8 mouse cellular contexts compared by ENCODE assay signal in the genomic region with DNA sequence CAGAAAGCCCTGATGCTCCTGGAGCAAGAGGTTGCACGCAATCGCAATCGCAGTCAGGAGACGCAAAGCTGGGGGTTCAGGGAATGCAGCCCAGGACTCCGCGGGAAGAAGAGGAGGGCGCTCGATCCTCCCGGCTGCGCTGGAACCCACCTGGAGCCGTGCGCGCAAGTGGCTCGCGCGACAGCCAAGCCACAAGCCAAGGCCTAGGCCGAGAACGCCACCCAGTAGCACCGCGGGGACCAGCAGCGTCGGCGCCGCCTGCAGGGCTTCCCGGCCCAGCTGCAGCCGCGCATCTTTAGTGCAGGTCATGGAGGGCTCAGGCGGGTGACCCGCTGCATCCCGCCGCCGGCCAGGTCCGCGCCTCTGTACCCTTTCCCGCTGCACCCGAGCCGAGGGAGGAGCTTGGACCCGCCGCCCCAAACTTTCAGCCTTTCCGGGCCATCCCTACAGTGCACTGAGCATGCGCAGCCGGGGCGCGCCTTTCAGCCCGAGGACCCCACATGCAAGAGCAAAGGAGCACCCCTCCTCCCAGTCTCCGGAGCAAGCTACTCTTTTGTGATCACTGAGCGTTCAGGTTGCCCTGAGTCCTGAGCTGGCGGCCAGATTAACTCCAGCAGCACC. TPM values are rescaled to one million over a fixed set of nuclear protein-coding genes. Genes with fewer than 3 reads are reported as not detected.
A peak's percentile ranks its signal among the peaks of the same experiment; 100 is the strongest.
DNase-seq lines count a peak whose midpoint lies in the region; ATAC-seq and TF ChIP-seq lines count a peak whose summit lies in the region.

Gene Evc, minus strand, starts transcription at position 410 of the 621 bp plus-strand sequence.

- DNase-seq in adrenal gland, postnatal 25 days, result peak; percentile 76
- DNase-seq in kidney, postnatal 14 days, result peak; percentile 87
- peak; percentile 90 for DNase-seq in lung, embryonic 14.5 days
- peak; percentile 81 for DNase-seq in retina, embryonic 14.5 days (ENCODE audit: low spot score)
- no peak for DNase-seq in natural killer cell, adult 2 months (ENCODE audit: low spot score in 2 of 2)

- H3K4me2 ChIP-seq in forebrain, embryonic 12.5 days, result peak within 1 kb of the TSS; percentile 87
- peak within 1 kb of the TSS; percentile 97 for H3K4me2 ChIP-seq in heart, embryonic 16.5 days (ENCODE audit: low read depth, low read length)
- H3K4me2 ChIP-seq in lung, embryonic 14.5 days, result peak within 1 kb of the TSS; percentile 88

- peak within 1 kb of the TSS; percentile 85 for H3K4me3 ChIP-seq in E14TG2a.4 (replicated peaks; ENCODE audit: low read length)
- H3K4me3 ChIP-seq in forebrain, embryonic 12.5 days (replicated peaks), result peak within 1 kb of the TSS; percentile 70
- peak within 1 kb of the TSS; percentile 74 for H3K4me3 ChIP-seq in heart, embryonic 16.5 days (ENCODE audit: low read length)
- H3K4me3 ChIP-seq in lung, embryonic 14.5 days (ENCODE audit: low read depth, low read length), result peak within 1 kb of the TSS; percentile 69

- peaks cover 40% of the 10 kb centered on the region for H3K36me3 ChIP-seq in E14TG2a.4 (ENCODE audit: insufficient read depth, low read length)
- H3K36me3 ChIP-seq in forebrain, embryonic 12.5 days (replicated peaks), result peaks cover 11% of the 10 kb centered on the region
- H3K36me3 ChIP-seq in heart, embryonic 16.5 days (ENCODE audit: control insufficient read depth, insufficient read depth), result no peaks in the 10 kb centered on the region
- H3K36me3 ChIP-seq in lung, embryonic 14.5 days (ENCODE audit: insufficient read depth), result peaks cover 7% of the 10 kb centered on the region; the same call in 1 of the 2 replicates

- no peak for TF ChIP-seq CTCF in E14TG2a.4 (conservative IDR thresholded peaks at IDR 0.05; ENCODE audit: low read length)
- no peak; the same call in 1 of the 2 replicates for TF ChIP-seq CTCF in lung, embryonic 14.5 days (IDR thresholded peaks at IDR 0.05; ENCODE audit: low read depth)

- H3K27ac ChIP-seq in forebrain, embryonic 12.5 days, result peak within 1 kb of the TSS; percentile 59
- no peak within 1 kb of the TSS for H3K27ac ChIP-seq in heart, embryonic 16.5 days (ENCODE audit: low read length)
- peak within 1 kb of the TSS; percentile 79 for H3K27ac ChIP-seq in lung, embryonic 14.5 days (ENCODE audit: low read depth)

- ATAC-seq in forebrain, embryonic 12.5 days (ENCODE audit: low FRiP score), result peak; percentile 82
- ATAC-seq in heart, embryonic 16.5 days (replicated peaks; ENCODE audit: extremely low read depth, insufficient read depth, low FRiP score), result peak; percentile 56; the same call in 1 of the 2 replicates
- ATAC-seq in lung, embryonic 14.5 days (ENCODE audit: insufficient read depth), result peak; percentile 72

- peaks cover 34% of the 10 kb centered on the region for H3K27me3 ChIP-seq in E14TG2a.4 (ENCODE audit: insufficient read depth, low read length)
- H3K27me3 ChIP-seq in forebrain, embryonic 12.5 days, result peaks cover 13% of the 10 kb centered on the region
- H3K27me3 ChIP-seq in heart, embryonic 16.5 days (ENCODE audit: control insufficient read depth, insufficient read depth, low read length), result 0 out of 2 replicates have a peak, but pooled peaks cover 3% of the 10 kb centered on the region
- H3K27me3 ChIP-seq in lung, embryonic 14.5 days (ENCODE audit: insufficient read depth, low read length), result no peaks in the 10 kb centered on the region

- H3K9me3 ChIP-seq in E14TG2a.4 (ENCODE audit: low read length), result no peaks in the 10 kb centered on the region
- no peaks in the 10 kb centered on the region for H3K9me3 ChIP-seq in forebrain, embryonic 12.5 days
- no peaks in the 10 kb centered on the region for H3K9me3 ChIP-seq in heart, embryonic 16.5 days (replicated peaks; ENCODE audit: control insufficient read depth, low read length)
- no peaks in the 10 kb centered on the region for H3K9me3 ChIP-seq in lung, embryonic 14.5 days (ENCODE audit: low read depth, low read length)

- under 1% methylated on average over 46 of the region's 48 CpGs for WGBS in forebrain, embryonic 12.5 days
- WGBS in heart, embryonic 16.5 days, result under 1% methylated on average over 48 of the region's 48 CpGs
- WGBS in lung, embryonic 14.5 days, result under 1% methylated on average over 48 of the region's 48 CpGs

- H3K4me1 ChIP-seq in E14TG2a.4 (replicated peaks; ENCODE audit: low read depth, low read length), result peaks cover 59% of the 10 kb centered on the region
- peaks cover 48% of the 10 kb centered on the region for H3K4me1 ChIP-seq in forebrain, embryonic 12.5 days
- peaks cover 19% of the 10 kb centered on the region for H3K4me1 ChIP-seq in heart, embryonic 16.5 days (ENCODE audit: control insufficient read depth, insufficient read depth, low read length)
- H3K4me1 ChIP-seq in lung, embryonic 14.5 days (ENCODE audit: insufficient read depth), result peaks cover 23% of the 10 kb centered on the region; the same call in 1 of the 2 replicates

- peak within 1 kb of the TSS; percentile 77 for H3K9ac ChIP-seq in forebrain, embryonic 12.5 days
- H3K9ac ChIP-seq in heart, embryonic 16.5 days (ENCODE audit: low read length), result peak within 1 kb of the TSS; percentile 84
- peak within 1 kb of the TSS; percentile 77 for H3K9ac ChIP-seq in lung, embryonic 14.5 days

RNA-seq across cellular contexts. Expression of gene Evc, which starts in this region (rescaled TPM):
- total RNA-seq in adrenal gland, postnatal 25 days (2021), result 12.5 and 16.9 TPM in 2 replicates
- 23.4 and 24.2 TPM in 2 replicates for polyA plus RNA-seq in forebrain, embryonic 12.5 days (2016; fragmentation: Nextera tagmentation; extraction: Ambion mirVana)
- polyA plus RNA-seq in heart, embryonic 16.5 days (2015; fragmentation: Nextera tagmentation; extraction: Ambion mirVana), result 3.2 and 4.9 TPM in 2 replicates
- polyA plus RNA-seq in lung, embryonic 14.5 days (2014; fragmentation: Nextera tagmentation; extraction: Ambion mirVana), result 20.3 and 20.6 TPM in 2 replicates

Comparison
In these comparisons a context has a peak if more than half of its experiments do, and no peak if none do; other contexts are left out.
1. DNase-seq: peak in adrenal gland, postnatal 25 days (single experiment), kidney, postnatal 14 days (single experiment), lung, embryonic 14.5 days (single experiment) and retina, embryonic 14.5 days (single experiment); none in natural killer cell, adult 2 months (0 of 2).
2. Peak in every context shown above with its lines, with median percentiles within 50 percentile points of each other: H3K4me3 ChIP-seq, ATAC-seq, H3K4me2 ChIP-seq and H3K9ac ChIP-seq.